Mouse (Mus musculus) kidney, adult 18-20 months (tissue): ENCODE results near the gene Ggact.

ENCODE experiments used
- DNase-seq: peaks from one replicate; pipeline ENCODE4 v3.0.0; 2021

The Ggact gene

GRCm38 (mm10) chr14:122896106-122896505 lies 17.5 kb downstream of the Ggact start:
- DNase-seq = no peak

- DNase-seq = no peak
These were observed 22.0 kb downstream of the Ggact start for GRCm38 (mm10) chr14:122891470-122891968.

GRCm38 (mm10) chr14:122888480-122888872 lies 25.1 kb downstream of the Ggact start:
- DNase-seq = no peak

- no peak for DNase-seq
These were observed 25.7 kb downstream of the Ggact start for GRCm38 (mm10) chr14:122887702-122888479.

GRCm38 (mm10) chr14:122887278-122887677 lies 26.3 kb downstream of the Ggact start:
- DNase-seq = no peak

GRCm38 (mm10) chr14:122885893-122886292 lies 27.7 kb downstream of the Ggact start:
- DNase-seq = no peak

GRCm38 (mm10) chr14:122883821-122884584 lies 29.6 kb downstream of the Ggact start:
- DNase-seq = no peak

- no peak for DNase-seq
These were observed 30.1 kb downstream of the Ggact start for GRCm38 (mm10) chr14:122883410-122883806.

- no peak for DNase-seq
These were observed 30.7 kb downstream of the Ggact start for GRCm38 (mm10) chr14:122882795-122883409.

- no peak for DNase-seq
These were observed 31.3 kb downstream of the Ggact start for GRCm38 (mm10) chr14:122882201-122882639.

GRCm38 (mm10) chr14:122881699-122882098 lies 31.9 kb downstream of the Ggact start:
- DNase-seq = no peak

GRCm38 (mm10) chr14:122880291-122880690 lies 33.3 kb downstream of the Ggact start:
- no peak for DNase-seq

GRCm38 (mm10) chr14:122877787-122878186 lies 35.8 kb downstream of the Ggact start:
- no peak for DNase-seq

- no peak for DNase-seq
These were observed 36.8 kb downstream of the Ggact start for GRCm38 (mm10) chr14:122876723-122877122.

- DNase-seq = peak; percentile 74
These were observed 37.4 kb downstream of the Ggact start for GRCm38 (mm10) chr14:122876163-122876562.

- no peak for DNase-seq
These were observed 37.9 kb downstream of the Ggact start for GRCm38 (mm10) chr14:122875636-122876035.

GRCm38 (mm10) chr14:122875056-122875455 lies 38.5 kb downstream of the Ggact start:
- no peak for DNase-seq

GRCm38 (mm10) chr14:122872612-122873011 lies 40.9 kb downstream of the Ggact start:
- no peak for DNase-seq

- no peak for DNase-seq
These were observed 41.5 kb downstream of the Ggact start for GRCm38 (mm10) chr14:122871841-122872580.

GRCm38 (mm10) chr14:122869831-122870230 lies 43.7 kb downstream of the Ggact start:
- no peak for DNase-seq

GRCm38 (mm10) chr14:122867531-122868285 lies 45.8 kb downstream of the Ggact start:
- DNase-seq = no peak
